Mouse (Mus musculus): ENCODE data around the gene Tbx2. TPM values are rescaled to one million over a fixed set of nuclear protein-coding genes. Genes with fewer than 3 reads are reported as not detected.

Tbx2 gene
- polyA plus RNA-seq, 1 experiment from 2014 or later: 0.64 TPM

DNA sequence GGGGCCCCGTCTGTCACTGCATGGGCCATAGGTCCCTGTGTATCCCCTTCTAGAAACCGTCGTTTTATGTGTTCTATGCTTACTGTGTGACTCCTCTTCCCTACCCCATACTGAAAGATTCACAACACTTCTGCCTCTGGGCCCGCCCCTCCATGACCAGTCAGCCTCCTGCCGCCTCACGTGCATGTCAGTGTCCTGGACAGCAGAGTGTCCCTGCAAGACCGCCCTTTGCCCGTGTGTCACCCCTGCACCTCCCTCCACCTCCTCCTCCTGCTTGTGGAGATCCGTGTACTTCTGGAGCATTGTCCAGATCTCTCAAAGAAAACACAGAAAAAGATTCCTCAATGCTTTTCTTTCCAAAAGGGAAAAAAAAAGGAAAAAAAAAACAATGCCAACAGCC lies 10.7 kb upstream of the Tbx2 start:
- no peaks in the 10 kb centered on the region for H3K36me3 ChIP-seq (ENCODE audit: control insufficient read depth, insufficient read depth, low read length)
- H3K27me3 ChIP-seq (replicated peaks; ENCODE audit: control insufficient read depth, insufficient read depth, low read length): peaks cover 23% of the 10 kb centered on the region
- H3K4me3 ChIP-seq (ENCODE audit: low read length): no peak overlapping the region
- H3K9ac ChIP-seq (ENCODE audit: low read depth, low read length): no peak overlapping the region
- no peak overlapping the region for H3K27ac ChIP-seq (ENCODE audit: low read depth, low read length)
- no peak overlapping the region for H3K4me2 ChIP-seq (ENCODE audit: low read length)
- ATAC-seq: no peak
- no peaks in the 10 kb centered on the region for H3K4me1 ChIP-seq (ENCODE audit: control insufficient read depth, insufficient read depth, low read depth, low read length)
- H3K9me3 ChIP-seq (ENCODE audit: control insufficient read depth, low read length): no peaks in the 10 kb centered on the region
- 70% methylated on average over 9 of the region's 9 CpGs for WGBS

DNA sequence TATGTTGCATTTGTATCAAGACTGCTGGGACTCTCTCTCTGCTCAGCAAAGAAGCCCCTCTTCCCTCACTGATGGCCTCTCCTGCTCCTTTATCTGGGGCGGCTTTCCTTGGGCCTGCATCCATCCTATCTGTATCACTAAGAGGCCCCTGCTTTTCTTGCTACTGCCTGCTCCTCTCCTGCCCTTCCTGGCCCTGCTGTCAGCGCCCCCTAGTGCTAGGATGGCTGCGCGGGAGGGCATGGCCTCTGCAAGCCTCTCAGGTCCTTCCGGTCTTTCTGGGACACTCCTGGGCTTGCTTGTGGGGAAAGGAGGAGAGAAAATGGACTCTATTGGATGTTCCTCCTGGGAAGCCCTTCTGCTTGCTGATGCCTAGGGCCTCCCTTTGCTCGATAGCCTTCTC lies 9.2 kb upstream of the Tbx2 start:
- Histone ChIP-seq H3K27ac (ENCODE audit: low read depth, low read length) (no peak overlapping the region), H3K4me1 (ENCODE audit: control insufficient read depth, insufficient read depth, low read depth, low read length) (no peaks in the 10 kb centered on the region), H3K36me3 (ENCODE audit: control insufficient read depth, insufficient read depth, low read length) (no peaks in the 10 kb centered on the region), H3K9ac (ENCODE audit: low read depth, low read length) (no peak overlapping the region), H3K9me3 (ENCODE audit: control insufficient read depth, low read length) (no peaks in the 10 kb centered on the region), H3K27me3 (replicated peaks; ENCODE audit: control insufficient read depth, insufficient read depth, low read length) (peaks cover 38% of the 10 kb centered on the region), H3K4me2 (ENCODE audit: low read length) (no peak overlapping the region), H3K4me3 (ENCODE audit: low read length) (no peak overlapping the region)
- 13% methylated on average over 6 of the region's 6 CpGs for WGBS
- no peak for ATAC-seq

DNA sequence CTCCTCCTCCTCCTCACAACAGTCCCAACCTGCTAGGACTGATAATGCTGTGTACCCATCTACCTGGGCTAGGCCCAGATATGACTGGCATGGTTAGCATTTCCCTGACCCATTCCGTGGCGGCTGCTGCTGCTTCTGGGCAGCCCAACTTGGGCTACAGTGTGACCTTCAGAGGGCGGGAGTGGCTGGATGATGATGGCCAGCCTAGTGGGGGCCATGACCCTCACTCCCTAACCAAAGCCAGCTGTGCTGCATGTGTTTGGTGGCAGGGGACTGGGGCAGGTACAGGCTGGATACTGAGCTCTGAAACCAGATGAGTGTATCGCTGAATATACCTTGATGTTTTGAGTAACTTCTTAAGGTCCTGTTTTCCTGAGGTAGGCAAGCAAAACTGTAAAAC lies 8.6 kb upstream of the Tbx2 start:
- H3K9me3 ChIP-seq (ENCODE audit: control insufficient read depth, low read length): no peaks in the 10 kb centered on the region
- no peak overlapping the region for H3K4me2 ChIP-seq (ENCODE audit: low read length)
- no peak overlapping the region for H3K4me3 ChIP-seq (ENCODE audit: low read length)
- ATAC-seq: no peak
- H3K27ac ChIP-seq (ENCODE audit: low read depth, low read length): no peak overlapping the region
- WGBS: 95% methylated on average over 4 of the region's 4 CpGs
- peaks cover 43% of the 10 kb centered on the region for H3K27me3 ChIP-seq (replicated peaks; ENCODE audit: control insufficient read depth, insufficient read depth, low read length)
- no peaks in the 10 kb centered on the region for H3K36me3 ChIP-seq (ENCODE audit: control insufficient read depth, insufficient read depth, low read length)
- H3K9ac ChIP-seq (ENCODE audit: low read depth, low read length): no peak overlapping the region
- H3K4me1 ChIP-seq (ENCODE audit: control insufficient read depth, insufficient read depth, low read depth, low read length): no peaks in the 10 kb centered on the region

DNA sequence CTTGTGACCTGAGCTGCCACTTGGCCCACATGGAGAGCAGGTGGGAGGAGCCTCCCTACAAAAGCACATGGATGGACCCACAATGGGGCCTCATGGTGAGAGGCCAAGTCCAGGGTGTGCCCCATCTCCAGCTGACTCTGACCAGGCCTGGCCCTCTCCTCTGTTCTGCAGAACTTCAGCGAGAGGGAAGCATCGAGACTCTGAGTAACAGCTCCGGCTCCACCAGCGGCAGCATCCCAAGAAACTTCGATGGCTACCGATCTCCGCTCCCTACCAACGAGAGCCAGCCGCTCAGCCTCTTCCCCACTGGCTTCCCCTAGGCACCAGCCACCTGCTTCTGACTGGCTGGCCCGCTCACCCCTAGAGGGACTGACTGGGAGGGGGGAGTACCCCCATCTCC lies 7.3 kb upstream of the Tbx2 start:
- Histone ChIP-seq H3K9me3 (ENCODE audit: control insufficient read depth, low read length) (no peaks in the 10 kb centered on the region), H3K4me2 (ENCODE audit: low read length) (no peak overlapping the region), H3K27me3 (replicated peaks; ENCODE audit: control insufficient read depth, insufficient read depth, low read length) (peaks cover 43% of the 10 kb centered on the region), H3K36me3 (ENCODE audit: control insufficient read depth, insufficient read depth, low read length) (no peaks in the 10 kb centered on the region), H3K27ac (ENCODE audit: low read depth, low read length) (no peak overlapping the region), H3K4me1 (ENCODE audit: control insufficient read depth, insufficient read depth, low read depth, low read length) (peaks cover 2% of the 10 kb centered on the region), H3K4me3 (ENCODE audit: low read length) (no peak overlapping the region), H3K9ac (ENCODE audit: low read depth, low read length) (no peak overlapping the region)
- 70% methylated on average over 10 of the region's 10 CpGs for WGBS
- ATAC-seq: no peak

DNA sequence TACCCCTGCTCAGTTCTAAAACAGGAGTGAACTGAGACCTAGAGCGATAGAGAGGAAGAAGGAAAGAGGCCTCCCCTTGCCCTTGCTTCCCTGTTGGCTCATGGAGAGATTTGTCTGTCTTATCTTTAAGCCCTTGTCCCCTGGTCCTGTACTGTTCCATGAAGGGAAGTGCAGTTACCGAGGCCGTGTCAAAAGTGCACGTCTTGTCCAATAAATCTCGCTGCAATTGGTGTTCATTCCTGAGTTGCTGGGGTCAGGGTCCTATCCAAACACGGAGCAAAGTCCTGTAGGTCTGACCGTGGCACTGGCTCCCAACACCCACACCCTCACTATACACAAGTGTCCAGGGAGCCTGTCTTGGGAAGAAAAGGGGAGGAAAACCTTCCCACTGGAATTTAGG lies 6.5 kb upstream of the Tbx2 start:
- Histone ChIP-seq H3K36me3 (ENCODE audit: control insufficient read depth, insufficient read depth, low read length) (no peaks in the 10 kb centered on the region), H3K9ac (ENCODE audit: low read depth, low read length) (no peak overlapping the region), H3K9me3 (ENCODE audit: control insufficient read depth, low read length) (no peaks in the 10 kb centered on the region), H3K27me3 (replicated peaks; ENCODE audit: control insufficient read depth, insufficient read depth, low read length) (peaks cover 43% of the 10 kb centered on the region), H3K27ac (ENCODE audit: low read depth, low read length) (no peak overlapping the region), H3K4me3 (ENCODE audit: low read length) (no peak overlapping the region), H3K4me2 (ENCODE audit: low read length) (no peak overlapping the region), H3K4me1 (ENCODE audit: control insufficient read depth, insufficient read depth, low read depth, low read length) (peaks cover 4% of the 10 kb centered on the region)
- 88% methylated on average over 7 of the region's 7 CpGs for WGBS
- no peak for ATAC-seq

DNA sequence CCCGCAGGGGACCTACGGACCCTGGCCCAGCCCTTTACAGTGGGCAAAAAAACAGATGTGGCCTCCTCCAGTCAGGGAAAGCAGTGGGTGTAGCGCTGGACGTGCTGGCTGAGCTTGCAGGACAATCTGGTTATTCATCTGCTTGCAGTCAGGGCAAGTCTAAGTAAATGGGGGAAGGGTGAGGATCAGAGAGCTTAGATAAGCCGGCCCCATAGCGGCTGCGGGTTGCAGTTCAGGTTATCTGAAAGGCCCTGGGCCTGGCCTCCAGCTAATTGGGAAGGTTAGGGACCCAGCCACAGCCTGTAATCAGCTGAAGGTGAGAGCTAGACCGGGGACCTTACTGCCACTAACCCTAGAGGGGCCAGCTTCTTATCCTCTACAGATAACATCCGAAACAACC lies 5.0 kb upstream of the Tbx2 start:
- Histone ChIP-seq H3K4me1 (ENCODE audit: control insufficient read depth, insufficient read depth, low read depth, low read length) (peaks cover 8% of the 10 kb centered on the region), H3K27ac (ENCODE audit: low read depth, low read length) (no peak overlapping the region), H3K9me3 (ENCODE audit: control insufficient read depth, low read length) (no peaks in the 10 kb centered on the region), H3K4me3 (ENCODE audit: low read length) (no peak overlapping the region), H3K9ac (ENCODE audit: low read depth, low read length) (no peak overlapping the region), H3K27me3 (replicated peaks; ENCODE audit: control insufficient read depth, insufficient read depth, low read length) (peaks cover 45% of the 10 kb centered on the region), H3K36me3 (ENCODE audit: control insufficient read depth, insufficient read depth, low read length) (no peaks in the 10 kb centered on the region), H3K4me2 (ENCODE audit: low read length) (no peak overlapping the region)
- ATAC-seq: no peak
- WGBS: 31% methylated on average over 9 of the region's 9 CpGs

DNA sequence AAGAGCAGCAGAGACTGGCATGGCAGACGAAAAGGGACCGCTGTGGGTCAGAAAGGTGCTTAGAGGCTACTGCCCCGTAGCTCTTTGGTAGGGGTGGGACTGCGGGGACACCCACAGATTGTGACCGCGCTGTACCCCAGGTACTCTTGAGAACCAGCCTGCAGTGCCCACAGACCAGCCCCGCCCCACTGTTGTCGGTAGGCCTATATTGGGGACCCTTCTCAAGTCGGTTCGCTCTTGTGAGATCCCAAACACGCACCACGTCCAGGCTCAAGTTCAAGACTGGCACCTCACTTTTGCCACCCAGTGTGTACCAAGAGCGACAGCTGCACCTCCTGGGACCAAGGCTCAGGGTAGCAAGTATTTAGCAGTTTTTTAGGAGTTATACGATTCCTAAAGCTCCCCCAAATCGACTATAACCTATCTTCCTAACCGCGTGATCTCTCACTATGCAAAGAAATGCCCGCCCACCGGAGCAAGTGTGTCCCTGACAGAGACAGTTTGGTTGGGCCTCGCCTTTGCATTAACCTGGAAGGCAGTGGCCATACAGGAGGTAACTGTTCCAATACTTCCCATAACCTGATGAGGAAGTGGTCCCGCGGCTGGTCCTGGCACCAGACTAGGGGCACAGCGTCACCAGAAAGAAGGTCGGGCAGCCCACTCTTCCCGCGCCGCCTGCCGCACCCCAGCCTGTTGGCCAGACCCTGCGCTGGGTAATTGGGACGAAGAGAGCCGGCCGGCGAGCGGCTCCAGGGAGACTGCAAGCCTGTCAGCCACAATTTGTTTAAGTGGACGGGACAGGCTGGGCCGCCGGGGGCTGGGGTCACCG lies 3.4 kb upstream of the Tbx2 start:
- Histone ChIP-seq H3K36me3 (ENCODE audit: control insufficient read depth, insufficient read depth, low read length) (no peaks in the 10 kb centered on the region), H3K9me3 (ENCODE audit: control insufficient read depth, low read length) (no peaks in the 10 kb centered on the region), H3K27ac (ENCODE audit: low read depth, low read length) (no peak overlapping the region), H3K4me1 (ENCODE audit: control insufficient read depth, insufficient read depth, low read depth, low read length) (peaks cover 17% of the 10 kb centered on the region), H3K4me3 (ENCODE audit: low read length) (no peak overlapping the region), H3K27me3 (replicated peaks; ENCODE audit: control insufficient read depth, insufficient read depth, low read length) (peaks cover 45% of the 10 kb centered on the region), H3K9ac (ENCODE audit: low read depth, low read length) (no peak overlapping the region), H3K4me2 (ENCODE audit: low read length) (no peak overlapping the region)
- 6% methylated on average over 38 of the region's 38 CpGs for WGBS
- ATAC-seq: no peak

DNA sequence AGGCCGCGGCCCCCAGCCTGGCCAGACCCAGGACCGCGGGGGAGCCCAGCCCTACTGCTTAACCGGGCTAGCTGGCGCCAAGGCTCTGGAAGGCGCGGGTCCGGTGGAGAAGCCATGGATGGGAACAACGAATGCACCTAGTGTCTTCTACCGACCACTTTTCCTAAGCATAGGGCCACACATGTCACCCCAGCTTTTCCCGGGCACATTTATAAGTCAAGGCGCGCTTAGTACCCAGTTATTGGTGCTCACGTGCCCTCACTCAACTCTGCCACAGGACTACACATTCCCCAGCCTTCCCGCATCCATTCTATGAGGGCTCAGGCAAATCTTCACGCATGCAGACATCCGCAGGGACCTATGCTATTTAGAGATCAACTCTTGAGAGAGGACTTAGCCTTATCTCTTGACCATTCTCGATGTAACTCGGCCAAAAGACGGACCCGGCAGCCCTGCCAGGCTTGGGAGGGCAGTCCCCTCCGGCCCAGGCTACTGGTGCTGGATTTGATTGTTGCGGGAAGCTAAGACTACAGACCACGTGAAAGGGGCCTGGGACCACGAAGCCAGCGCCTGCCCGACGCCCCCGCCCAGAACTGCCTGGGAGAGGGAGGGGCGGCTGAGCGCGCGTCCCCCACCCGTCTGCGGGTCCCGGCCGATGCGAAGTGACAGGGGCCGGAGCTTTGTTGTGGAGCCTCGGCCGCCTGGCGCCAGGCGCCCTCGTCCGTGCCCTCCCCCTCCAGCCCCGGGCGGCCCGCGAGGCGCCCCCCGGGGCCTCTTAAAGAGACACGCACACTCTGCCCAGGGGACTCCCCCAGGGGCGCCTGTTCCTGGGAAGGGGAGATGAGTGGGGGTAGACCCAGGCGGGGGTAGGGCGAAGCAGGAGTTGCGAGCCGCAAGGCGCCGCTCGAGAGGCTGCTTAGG lies 2.6 kb upstream of the Tbx2 start:
- Histone ChIP-seq H3K9ac (ENCODE audit: low read depth, low read length) (0 out of 2 replicates have a peak overlapping the region, but pooled peaks have one; percentile 40), H3K4me1 (ENCODE audit: control insufficient read depth, insufficient read depth, low read depth, low read length) (peaks cover 17% of the 10 kb centered on the region), H3K4me3 (ENCODE audit: low read length) (peak overlapping the region; percentile 25), H3K36me3 (ENCODE audit: control insufficient read depth, insufficient read depth, low read length) (no peaks in the 10 kb centered on the region), H3K27ac (ENCODE audit: low read depth, low read length) (no peak overlapping the region), H3K27me3 (replicated peaks; ENCODE audit: control insufficient read depth, insufficient read depth, low read length) (peaks cover 45% of the 10 kb centered on the region), H3K9me3 (ENCODE audit: control insufficient read depth, low read length) (no peaks in the 10 kb centered on the region), H3K4me2 (ENCODE audit: low read length) (peak overlapping the region; percentile 46)
- no peak for ATAC-seq
- WGBS: under 1% methylated on average over 59 of the region's 61 CpGs

DNA sequence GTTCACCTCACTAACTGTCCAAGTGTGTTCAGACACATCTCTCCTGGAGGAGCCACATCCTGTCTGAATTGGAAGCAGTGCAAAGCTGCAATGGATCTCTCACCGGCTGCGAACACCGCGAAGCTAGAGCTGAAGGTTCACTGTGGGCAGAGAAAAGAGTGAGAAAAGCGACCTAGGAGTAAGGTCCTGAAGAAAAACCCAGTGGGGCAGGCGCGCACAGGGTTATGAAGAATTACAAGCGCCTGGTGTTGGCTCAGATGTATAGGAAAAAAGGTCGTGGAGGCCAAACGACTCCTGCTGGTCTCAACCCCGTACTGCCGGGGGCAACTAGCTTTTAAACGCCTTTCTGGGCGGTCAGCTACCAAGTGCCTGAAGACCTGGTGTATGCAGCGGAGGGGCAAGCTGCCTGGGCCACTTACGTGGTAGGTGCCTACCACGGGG lies 1.4 kb upstream of the Tbx2 start:
- ATAC-seq: no peak
- H3K4me3 ChIP-seq (ENCODE audit: low read length): no peak overlapping the region
- no peaks in the 10 kb centered on the region for H3K36me3 ChIP-seq (ENCODE audit: control insufficient read depth, insufficient read depth, low read length)
- peaks cover 17% of the 10 kb centered on the region for H3K4me1 ChIP-seq (ENCODE audit: control insufficient read depth, insufficient read depth, low read depth, low read length)
- H3K9ac ChIP-seq (ENCODE audit: low read depth, low read length): no peak overlapping the region
- 4% methylated on average over 17 of the region's 17 CpGs for WGBS
- no peak overlapping the region for H3K4me2 ChIP-seq (ENCODE audit: low read length)
- H3K27ac ChIP-seq (ENCODE audit: low read depth, low read length): no peak overlapping the region
- H3K9me3 ChIP-seq (ENCODE audit: control insufficient read depth, low read length): no peaks in the 10 kb centered on the region
- H3K27me3 ChIP-seq (replicated peaks; ENCODE audit: control insufficient read depth, insufficient read depth, low read length): peaks cover 46% of the 10 kb centered on the region
